Mouse (Mus musculus): ENCODE measurements around the gene Tas2r117.

- TF ChIP-seq POLR2AphosphoS2 (IDR thresholded peaks at IDR 0.05; ENCODE audit: insufficient read length, low read depth) (no peak), SRF (IDR thresholded peaks at IDR 0.05; ENCODE audit: control insufficient read depth, insufficient read length, low read depth) (no peak), POLR2A (IDR thresholded peaks at IDR 0.05; ENCODE audit: insufficient read length, low read depth) (no peak), MYOG (IDR thresholded peaks at IDR 0.05; ENCODE audit: control insufficient read depth in 1 of 3, insufficient read depth in 1 of 3, insufficient read length in 2 of 3, low read depth in 2 of 3) (no peak), TCF12 (IDR thresholded peaks at IDR 0.05; ENCODE audit: insufficient read depth, poor library complexity, severe bottlenecking) (no peak), MAX (IDR thresholded peaks at IDR 0.05; ENCODE audit: low read depth) (no peak), E2F4 (IDR thresholded peaks at IDR 0.05; ENCODE audit: insufficient read depth) (no peak), CEBPB (IDR thresholded peaks at IDR 0.05; ENCODE audit: insufficient read depth, poor library complexity, severe bottlenecking) (no peak), USF1 (IDR thresholded peaks at IDR 0.05; ENCODE audit: low read depth) (no peak), REST (IDR thresholded peaks at IDR 0.05; ENCODE audit: insufficient read depth, insufficient read length) (no peak), TCF3 (IDR thresholded peaks at IDR 0.05; ENCODE audit: insufficient read length, low read depth) (no peak), MYOD1 (IDR thresholded peaks at IDR 0.05; ENCODE audit: control insufficient read depth in 1 of 3, insufficient read length in 2 of 3, low read depth in 2 of 3) (no peak)
These were observed 44.2 kb downstream of the Tas2r117 start, which contains the start of gene Tas2r123 for GRCm38 (mm10) chr6:132846842-132847241.

All from myocyte (in vitro differentiated cells).